Mouse (Mus musculus) urinary bladder, adult 18-20 months (tissue): ENCODE results near the gene Sox9.

Experiments
- DNase-seq, 2 experiments: peaks; one replicate each; pipeline ENCODE4 v3.0.0; 2022; ENCODE audit warnings: low spot score in 2 of 2, mixed read lengths in 2 of 2

Gene Sox9

DNA sequence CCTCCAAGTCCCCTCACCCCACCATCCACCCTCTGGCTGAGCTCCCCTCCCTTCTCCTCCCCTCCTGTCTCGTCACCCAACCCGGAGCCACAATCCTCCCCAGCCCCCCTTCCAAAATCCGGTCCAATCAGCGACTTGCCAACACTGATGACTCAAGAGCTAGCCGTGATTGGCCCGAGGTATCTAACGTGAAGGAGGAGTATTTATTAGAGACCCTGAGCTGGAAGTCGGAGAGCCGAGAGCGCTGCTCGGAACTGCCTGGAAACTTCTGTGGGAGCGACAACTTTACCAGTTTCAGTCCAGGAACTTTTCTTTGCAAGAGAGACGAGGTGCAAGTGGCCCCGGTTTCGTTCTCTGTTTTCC is at the start of gene Sox9:
TSS of gene Sox9 (plus strand) at position 231 of the 363 bp plus-strand sequence.
- peak; percentile 67 to 79 for DNase-seq

DNA sequence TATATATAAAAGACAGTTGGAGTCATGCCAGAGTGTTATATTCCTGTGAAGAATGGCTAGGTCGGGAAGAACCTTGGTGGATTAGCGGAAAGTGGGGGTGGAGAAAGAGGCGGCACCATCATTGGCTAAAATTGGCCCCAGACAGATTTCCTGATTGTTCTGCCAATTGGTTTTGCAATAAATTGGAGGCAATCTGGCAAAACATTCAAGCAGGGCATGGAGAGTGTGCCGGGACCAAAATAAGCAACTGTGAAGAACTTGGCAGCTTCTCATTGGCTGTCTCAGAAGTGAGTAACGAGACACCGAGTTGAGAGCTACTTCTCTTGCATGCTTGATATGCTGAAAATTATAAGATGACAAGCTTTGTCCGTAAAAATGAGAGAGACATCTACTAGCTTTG is 49.6 kb upstream of the Sox9 start:
- no peak for DNase-seq

DNA sequence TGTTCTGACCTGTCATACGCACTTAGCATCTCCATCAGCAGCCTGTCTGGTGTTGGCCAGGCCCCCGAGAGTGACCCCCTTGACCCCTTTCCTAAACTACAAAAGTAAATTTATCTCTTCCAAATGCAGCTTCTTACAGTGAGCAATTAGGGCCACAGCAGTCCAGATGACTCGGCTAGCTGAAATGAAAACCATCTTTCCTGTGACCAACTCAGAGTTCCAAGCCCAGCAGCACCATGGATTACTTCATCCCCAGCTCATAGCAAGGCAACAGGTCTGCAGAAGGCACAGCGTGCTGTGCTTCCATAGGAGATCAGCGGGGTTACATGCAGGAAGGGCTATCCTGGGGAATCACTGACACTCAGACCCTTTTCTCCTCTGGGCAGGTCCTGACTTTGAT is 45.0 kb upstream of the Sox9 start:
- no peak for DNase-seq

DNA sequence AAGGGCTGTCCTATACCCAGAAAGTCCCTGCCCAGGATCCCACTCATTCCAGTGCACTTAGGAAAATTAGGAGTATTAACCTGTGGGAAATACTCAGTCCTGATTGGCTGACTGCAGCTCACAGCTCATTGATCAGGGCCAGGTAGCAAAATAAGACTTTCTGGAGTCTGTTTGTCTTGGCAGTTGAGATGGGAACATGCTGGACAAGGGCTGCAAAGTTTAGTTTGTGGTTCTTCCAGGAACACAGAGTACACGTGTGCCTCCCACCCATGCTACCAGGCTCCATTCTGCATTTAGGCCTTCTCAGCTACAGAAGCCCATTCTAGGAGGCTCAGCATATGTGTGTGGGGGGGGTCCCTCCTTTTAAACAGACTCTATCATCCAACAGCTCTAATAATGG is 42.3 kb upstream of the Sox9 start:
- DNase-seq = no peak

DNA sequence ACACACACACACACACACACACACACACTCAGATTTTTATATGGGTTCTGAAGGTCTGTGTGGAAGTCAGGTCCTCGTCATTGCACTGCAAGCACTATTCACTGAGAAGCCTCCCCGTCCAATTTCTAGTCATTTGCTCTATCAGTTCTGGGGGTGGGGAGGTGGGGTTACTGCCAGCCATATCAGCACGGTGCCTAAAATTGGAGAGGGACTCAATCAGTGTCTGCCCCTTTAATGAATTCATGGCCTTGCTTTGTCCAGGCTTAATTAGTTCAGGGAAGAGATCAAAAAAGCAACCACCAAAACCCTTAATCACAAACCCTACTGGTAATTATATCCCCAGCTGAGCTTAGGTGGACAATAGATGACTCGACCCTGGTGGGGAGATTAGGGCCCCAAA is 25.5 kb upstream of the Sox9 start:
- DNase-seq = no peak

DNA sequence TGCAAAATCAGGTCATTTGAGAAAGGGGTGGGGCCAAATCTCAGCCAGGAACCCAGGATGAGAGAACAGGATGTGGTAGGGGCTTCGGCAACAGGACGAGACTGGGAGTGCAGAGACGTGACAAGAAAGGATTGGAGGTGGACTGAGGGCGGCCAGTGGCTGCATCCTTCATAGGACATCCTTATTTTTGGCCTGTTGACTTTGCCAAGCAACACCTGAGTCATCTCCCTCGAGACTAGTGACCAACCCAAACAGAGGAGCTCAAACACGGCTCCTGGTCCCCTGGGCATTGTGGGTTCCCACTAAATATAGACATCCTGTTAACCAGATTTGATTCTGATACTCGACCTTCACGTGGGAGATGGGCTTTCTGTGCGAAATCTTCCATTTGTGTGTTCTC is 24.0 kb upstream of the Sox9 start:
- DNase-seq = no peak

DNA sequence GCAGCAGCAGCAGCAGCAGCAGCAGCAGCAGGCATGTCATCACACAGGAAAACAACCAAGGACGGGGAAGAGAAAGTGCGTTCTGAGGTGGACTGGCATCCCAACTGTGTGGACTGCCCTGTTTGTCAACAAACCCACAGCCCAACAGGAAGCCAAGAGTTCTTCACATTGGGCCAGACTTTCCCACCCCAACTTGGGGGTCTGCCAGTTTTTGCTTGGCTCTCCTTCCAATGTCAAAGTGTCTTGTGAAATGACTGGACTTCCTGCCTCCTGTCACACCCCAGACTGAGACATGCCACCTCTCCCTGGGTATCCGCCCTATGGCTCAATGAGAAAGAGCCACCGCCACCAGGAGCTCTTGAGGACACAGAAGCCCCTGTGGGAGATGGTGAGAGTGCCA is 15.1 kb upstream of the Sox9 start:
- DNase-seq = no peak

DNA sequence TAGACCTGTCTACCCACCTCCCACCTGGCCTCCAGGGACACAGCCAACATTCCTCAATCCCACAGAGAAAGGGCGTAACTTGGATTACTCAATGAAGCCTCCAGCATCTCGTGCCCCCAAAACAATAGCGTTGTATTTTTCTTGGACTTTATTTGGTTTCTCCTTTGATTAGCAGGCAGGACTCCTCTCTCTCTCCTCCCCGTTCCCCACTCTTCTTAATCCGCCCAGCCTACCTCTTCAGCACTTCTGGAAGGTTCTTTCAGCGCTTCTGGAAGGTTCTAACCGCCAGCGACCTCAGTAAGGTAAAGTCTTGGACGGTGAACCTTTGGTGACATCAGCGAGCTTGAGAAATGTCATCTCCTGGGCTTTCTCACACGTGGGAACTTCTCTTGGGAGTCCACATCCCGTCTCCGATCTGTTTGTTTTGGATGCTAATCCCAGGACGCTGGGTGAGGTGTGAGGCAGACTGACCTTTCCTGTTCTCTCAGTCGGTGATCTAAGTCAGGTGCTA is 14.4 kb upstream of the Sox9 start:
- DNase-seq = no peak

DNA sequence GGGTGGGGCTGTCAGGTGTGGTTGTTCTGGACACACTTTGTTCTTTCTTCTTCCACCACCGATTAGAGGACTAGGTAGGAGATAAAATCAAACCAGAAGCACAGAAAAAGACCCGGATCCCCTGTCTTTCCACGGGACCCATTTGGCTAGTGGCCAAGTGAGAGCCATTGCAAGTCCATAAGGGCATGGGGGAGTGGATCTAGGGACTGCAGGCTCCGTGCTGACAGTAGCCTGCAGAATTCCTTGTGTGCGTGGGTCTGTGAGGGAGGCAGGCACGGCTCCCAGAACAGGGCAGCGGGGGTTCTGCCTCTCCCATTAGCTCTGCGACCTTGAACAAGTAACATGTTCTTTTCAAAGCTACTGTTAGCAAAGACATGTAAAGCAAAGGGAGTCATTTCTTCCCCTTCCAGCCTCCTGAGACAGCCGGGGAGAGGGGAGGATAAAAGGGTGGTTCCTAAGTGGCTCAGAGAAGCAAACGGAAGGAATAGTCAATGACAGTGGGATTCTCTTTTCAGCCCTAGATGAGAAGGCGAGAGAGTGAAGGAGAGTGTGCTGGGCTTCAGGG is 9.2 kb upstream of the Sox9 start:
- DNase-seq = no peak

DNA sequence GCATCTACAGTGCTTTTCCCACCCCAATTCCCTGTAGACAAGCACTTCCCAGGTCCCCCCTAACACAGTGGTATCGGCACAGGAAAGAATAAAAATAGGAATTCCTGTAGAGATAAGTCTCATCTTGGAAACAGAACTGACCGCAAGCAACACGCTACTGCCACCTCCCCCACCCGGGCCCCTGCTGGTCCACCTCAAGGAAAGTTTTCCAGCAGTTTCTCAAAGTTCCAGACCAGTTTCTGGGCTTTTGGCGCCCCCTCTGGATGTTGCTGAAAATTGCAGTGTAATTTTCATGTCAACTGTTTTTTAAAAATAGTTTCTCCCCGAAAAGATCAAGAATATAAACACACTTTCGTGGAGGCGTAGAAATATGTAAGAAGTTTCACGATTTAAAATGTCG is 2.3 kb upstream of the Sox9 start:
- DNase-seq = peak in 1 of 2 experiments; percentile 32

DNA sequence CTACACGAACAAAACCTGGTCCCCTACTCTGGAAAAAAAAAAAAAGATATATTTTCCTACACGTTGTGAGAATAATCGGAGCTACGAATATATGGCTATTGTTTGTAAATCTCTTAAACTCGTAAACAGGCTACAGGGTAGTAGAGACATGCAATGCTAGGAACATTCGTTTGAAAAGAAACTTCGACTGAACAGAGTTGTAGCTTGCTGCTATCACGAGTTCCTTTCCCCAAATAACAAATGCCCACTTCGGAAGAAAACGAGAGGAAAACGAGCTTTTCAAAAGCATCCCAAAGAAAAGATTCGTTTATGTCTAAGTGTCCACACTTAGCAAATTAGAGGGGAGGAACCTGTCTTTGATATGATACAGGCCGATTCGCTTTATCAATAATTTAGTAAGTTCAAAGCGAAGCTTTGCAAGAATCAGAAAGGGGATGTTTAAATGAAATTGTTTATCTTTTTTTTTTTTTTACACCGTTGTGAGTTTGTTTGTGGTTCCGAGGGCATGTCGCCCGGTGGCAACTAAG is 1.6 kb upstream of the Sox9 start:
- no peak for DNase-seq

DNA sequence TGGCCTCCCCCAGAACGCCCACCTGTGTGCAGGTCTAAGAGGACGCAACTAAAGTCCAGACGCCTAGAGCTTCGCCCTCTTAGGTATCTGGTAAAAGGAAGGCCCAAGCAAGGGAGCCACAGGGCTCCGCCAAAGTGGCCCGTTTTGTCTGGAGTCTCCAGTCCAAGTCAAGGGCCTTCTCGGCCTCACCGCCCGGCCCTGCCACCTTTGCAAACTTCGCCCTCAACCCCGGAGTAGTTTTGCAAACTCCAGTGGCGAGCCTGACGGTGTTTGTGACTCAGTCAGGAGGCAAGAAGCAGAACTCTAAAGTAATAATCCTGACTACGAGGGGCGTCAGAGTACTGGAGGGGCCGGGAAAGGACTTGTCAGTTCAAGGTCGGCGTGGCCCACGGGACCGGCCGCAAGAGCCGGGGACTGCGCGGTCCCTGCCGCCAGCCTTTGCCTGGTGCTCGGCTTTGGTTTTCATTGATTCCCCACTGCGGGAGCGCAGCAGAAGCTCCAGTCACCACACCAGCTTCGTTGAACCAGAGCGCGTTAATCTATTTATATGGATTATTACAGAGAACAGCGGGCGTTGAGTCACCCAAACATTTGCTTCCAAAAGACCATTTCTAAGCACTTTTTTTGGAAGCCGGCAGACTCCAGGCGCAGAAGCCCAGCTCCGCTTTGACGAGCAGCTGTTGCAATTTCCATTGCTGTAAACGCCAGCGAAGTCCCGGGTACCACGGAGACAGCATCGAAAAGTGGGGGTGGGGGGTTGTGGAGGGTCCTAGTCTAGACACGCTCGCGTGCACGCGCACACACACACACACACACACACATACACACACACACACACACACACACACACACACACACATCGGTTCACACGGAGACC is 751 bp upstream of the Sox9 start:
- peak; percentile 15 to 49 for DNase-seq

DNA sequence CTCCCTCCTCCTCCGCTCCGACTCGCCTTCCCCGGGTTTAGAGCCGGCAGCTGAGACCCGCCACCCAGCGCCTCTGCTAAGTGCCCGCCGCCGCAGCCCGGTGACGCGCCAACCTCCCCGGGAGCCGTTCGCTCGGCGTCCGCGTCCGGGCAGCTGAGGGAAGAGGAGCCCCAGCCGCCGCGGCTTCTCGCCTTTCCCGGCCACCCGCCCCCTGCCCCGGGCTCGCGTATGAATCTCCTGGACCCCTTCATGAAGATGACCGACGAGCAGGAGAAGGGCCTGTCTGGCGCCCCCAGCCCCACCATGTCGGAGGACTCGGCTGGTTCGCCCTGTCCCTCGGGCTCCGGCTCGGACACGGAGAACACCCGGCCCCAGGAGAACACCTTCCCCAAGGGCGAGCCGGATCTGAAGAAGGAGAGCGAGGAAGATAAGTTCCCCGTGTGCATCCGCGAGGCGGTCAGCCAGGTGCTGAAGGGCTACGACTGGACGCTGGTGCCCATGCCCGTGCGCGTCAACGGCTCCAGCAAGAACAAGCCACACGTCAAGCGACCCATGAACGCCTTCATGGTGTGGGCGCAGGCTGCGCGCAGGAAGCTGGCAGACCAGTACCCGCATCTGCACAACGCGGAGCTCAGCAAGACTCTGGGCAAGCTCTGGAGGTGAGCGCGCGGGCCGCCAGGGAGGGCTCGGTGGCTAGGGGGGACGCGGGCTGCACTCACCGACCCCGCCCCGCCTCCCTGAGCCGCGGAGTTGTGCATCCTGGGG is 515 bp downstream of the Sox9 start:
- peak in 1 of 2 experiments; percentile 67 for DNase-seq

DNA sequence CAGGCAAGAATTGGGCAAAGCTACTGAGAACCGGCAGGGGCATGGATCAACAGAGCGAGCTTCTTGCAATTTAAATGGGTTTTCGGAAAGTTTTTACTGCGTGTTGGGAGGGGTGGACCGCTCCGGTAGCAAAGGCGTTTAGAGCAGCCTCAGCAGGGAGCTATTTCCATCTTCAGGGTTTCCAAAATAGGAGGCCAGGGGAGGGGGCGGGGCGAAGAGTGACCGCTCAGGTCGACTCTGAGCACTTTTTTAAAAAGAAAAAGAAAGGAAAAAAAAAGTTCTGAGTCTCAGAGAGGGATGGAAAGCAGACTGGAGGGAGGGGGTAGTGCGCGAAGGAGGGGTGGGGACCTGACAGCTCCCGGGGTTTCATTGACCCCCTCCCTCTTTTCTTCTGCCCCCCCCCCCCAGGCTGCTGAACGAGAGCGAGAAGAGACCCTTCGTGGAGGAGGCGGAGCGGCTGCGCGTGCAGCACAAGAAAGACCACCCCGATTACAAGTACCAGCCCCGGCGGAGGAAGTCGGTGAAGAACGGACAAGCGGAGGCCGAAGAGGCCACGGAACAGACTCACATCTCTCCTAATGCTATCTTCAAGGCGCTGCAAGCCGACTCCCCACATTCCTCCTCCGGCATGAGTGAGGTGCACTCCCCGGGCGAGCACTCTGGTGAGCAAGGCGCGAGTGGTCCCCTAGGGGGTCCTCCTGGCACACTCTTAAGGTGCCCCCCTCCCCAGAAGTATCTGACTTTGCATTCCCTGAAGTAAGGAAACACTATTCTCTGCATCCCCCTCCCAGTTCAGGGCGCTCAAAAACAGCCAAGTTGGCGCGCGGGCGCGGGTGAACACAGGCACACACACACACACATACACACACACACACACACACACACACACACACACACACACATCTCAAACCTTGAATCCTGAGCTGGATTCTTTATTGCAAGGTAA is 1.6 kb downstream of the Sox9 start:
- peak in 1 of 2 experiments; percentile 20 for DNase-seq

DNA sequence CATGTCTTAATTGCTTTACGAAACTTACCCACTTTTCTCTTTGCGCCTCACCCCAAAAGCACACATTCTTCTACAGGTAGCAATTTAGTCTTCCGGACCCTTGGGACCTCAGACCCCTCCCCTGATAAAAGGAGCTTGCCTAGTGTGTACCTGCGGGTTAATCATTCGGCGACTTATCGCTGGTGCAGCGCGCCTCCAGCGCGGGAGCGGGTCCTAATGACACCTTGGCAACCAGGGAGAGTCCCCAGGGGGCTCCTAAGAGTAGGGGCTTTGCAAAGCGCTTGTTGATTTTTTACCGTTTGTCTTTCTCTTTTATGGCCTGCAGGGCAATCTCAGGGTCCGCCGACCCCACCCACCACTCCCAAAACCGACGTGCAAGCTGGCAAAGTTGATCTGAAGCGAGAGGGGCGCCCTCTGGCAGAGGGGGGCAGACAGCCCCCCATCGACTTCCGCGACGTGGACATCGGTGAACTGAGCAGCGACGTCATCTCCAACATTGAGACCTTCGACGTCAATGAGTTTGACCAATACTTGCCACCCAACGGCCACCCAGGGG is 2.4 kb downstream of the Sox9 start:
- no peak for DNase-seq

DNA sequence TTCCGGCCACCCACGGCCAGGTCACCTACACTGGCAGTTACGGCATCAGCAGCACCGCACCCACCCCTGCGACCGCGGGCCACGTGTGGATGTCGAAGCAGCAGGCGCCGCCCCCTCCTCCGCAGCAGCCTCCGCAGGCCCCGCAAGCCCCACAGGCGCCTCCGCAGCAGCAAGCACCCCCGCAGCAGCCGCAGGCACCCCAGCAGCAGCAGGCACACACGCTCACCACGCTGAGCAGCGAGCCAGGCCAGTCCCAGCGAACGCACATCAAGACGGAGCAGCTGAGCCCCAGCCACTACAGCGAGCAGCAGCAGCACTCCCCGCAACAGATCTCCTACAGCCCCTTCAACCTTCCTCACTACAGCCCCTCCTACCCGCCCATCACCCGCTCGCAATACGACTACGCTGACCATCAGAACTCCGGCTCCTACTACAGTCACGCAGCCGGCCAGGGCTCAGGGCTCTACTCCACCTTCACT is 2.9 kb downstream of the Sox9 start:
- DNase-seq = no peak

DNA sequence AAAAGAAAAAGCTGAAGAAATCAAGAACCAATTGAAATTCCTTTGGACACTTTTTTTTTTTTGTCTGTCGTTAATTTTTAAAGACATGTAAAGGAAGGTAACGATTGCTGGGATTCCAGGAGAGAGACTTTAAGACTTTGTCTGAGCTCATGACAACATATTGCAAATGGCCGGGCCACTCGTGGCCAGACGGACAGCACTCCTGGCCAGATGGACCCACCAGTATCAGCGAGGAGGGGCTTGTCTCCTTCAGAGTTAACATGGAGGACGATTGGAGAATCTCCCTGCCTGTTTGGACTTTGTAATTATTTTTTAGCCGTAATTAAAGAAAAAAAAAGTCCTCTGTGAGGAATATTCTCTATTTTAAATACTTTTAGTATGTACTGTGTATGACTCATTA is 3.6 kb downstream of the Sox9 start:
- no peak for DNase-seq

DNA sequence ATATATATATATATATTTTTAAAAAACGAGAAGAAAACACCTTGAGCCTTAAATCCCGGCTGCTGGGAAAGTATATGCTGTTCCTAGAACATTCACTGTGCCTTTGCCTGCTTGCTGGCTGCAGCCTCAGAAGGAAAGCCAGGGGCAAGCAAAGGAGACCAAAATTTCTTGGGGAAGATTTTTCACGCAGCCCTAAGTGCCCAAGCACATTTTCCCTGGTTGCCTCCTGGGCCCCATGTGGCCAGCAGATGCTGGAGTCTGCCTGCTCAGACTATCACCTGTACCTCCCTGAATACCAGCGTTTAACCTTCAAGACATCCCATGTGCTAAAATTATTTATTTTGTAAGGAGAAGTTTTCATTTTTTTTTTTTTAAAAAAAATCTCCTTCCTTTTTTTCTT is 4.4 kb downstream of the Sox9 start:
- DNase-seq = no peak

DNA sequence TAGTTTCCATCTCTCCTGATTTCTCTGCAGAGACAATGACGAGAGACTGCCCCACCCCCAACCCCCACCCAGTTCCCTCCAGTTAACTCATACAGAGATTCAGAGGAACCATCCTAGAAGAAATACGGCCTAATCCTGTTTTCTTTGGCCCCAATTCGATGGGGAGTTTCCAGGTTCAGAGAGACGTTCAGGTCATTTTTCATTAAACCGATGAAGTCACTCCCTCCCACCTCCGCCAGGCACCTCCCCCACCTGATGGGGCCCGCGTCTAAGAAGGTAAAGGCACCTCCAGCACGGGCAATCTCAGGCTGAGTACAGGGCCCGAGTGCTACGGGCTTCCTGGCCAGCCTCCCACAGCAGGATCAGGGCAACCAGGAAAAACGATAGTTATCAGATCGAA is 6.3 kb downstream of the Sox9 start:
- DNase-seq = no peak

DNA sequence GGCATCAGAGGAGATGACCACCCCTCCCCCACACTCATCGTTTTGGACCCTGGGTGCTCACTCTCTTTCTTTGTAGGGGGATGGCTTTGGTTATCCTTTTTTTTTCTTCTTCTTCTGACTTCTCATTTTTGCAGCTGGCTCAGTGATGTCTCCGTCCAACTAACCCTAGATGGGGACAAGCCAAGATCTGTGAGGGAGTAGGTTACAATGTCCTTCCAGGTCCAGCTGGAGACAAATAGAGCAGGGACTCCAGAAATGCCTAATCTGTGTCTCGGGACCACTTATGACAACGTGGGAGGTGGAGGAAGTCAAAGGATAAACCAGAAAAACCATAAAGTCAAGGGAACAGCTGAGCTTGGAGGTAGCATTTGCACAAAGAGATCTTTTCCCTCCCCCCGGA is 14.4 kb downstream of the Sox9 start:
- no peak for DNase-seq
